Mouse (Mus musculus): ENCODE measurements around the gene Ascc1. TPM values are rescaled to one million over a fixed set of nuclear protein-coding genes. Genes with fewer than 3 reads are reported as not detected.

Gene Ascc1
- total and polyA plus RNA-seq, 2 experiments from 2014 or later, result 15.7 to 34.6 TPM

DNA sequence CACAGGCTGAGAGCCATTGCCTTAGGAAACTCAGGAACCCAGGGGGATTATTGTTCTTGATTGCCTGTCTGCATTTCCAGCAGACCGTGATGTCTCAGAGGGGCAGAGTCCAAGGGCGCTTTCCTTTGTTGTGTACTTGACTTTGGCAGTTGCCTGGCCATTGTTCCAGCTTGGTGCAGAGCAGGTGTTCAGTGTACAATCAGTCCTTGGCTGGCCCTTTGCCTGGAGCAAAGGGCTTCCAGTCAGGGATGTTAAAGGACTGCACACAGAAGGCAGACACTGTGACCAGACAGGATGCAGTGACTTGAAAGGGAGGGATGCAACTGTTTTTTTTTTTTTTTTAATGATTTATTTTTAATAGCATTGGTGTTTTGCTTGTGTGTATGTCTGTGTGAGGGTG is 30.1 kb upstream of the Ascc1 start:
- no peak overlapping the region for H3K4me2 ChIP-seq (ENCODE audit: low read depth, low read length)
- TF ChIP-seq CTCF (IDR thresholded peaks at IDR 0.05; ENCODE audit: low read depth), result no peak
- TF ChIP-seq EP300 (IDR thresholded peaks at IDR 0.05; ENCODE audit: low read depth), result peak; percentile 95
- peaks cover 67% of the 10 kb centered on the region for H3K4me1 ChIP-seq (ENCODE audit: control insufficient read depth, insufficient read depth)
- no peaks in the 10 kb centered on the region for H3K36me3 ChIP-seq (replicated peaks; ENCODE audit: control insufficient read depth, insufficient read depth, low read length)
- 26% methylated on average over 2 of the region's 2 CpGs for WGBS
- DNase-seq (ENCODE audit: low spot score) (peak; percentile 82), ATAC-seq (ENCODE audit: insufficient read depth, low read depth) (peak; percentile 31)
- no peaks in the 10 kb centered on the region for H3K27me3 ChIP-seq (ENCODE audit: control insufficient read depth, insufficient read depth, low read length)
- peak overlapping the region; percentile 89 for H3K27ac ChIP-seq (ENCODE audit: low read depth)
- H3K4me3 ChIP-seq (ENCODE audit: low read depth, low read length), result no peak overlapping the region
- no peak overlapping the region for H3K9ac ChIP-seq (replicated peaks; ENCODE audit: low read depth, low read length)
- H3K9me3 ChIP-seq (replicated peaks; ENCODE audit: control insufficient read depth, low read length), result no peaks in the 10 kb centered on the region

DNA sequence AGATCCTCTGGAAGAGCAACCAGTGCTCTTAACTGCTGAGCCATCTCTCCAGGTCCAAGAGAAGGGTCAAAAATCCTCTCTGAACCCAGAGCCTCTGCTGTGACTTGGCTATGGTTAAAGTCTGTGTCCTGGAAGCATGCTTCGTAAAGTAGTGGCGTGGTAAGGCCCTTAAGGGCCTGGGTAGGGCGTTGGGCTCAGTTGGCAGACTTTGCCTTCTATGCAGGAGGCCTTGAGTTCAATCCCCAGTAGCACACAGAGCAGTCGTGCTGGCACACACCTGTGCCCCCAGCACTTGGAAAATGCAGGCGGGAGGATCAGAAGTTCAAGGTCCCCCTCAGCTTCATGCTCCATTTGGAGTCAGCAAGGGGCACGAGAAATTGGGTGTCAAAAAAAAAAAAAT is 29.6 kb upstream of the Ascc1 start:
- TF ChIP-seq CTCF (IDR thresholded peaks at IDR 0.05; ENCODE audit: low read depth) (no peak), EP300 (IDR thresholded peaks at IDR 0.05; ENCODE audit: low read depth) (no peak)
- H3K9ac ChIP-seq (replicated peaks; ENCODE audit: low read depth, low read length), result no peak overlapping the region
- H3K36me3 ChIP-seq (replicated peaks; ENCODE audit: control insufficient read depth, insufficient read depth, low read length), result no peaks in the 10 kb centered on the region
- H3K4me2 ChIP-seq (ENCODE audit: low read depth, low read length), result no peak overlapping the region
- no peaks in the 10 kb centered on the region for H3K27me3 ChIP-seq (ENCODE audit: control insufficient read depth, insufficient read depth, low read length)
- no peaks in the 10 kb centered on the region for H3K9me3 ChIP-seq (replicated peaks; ENCODE audit: control insufficient read depth, low read length)
- ATAC-seq (ENCODE audit: insufficient read depth, low read depth) (no peak), DNase-seq (ENCODE audit: low spot score) (no peak)
- WGBS, result 86% methylated on average over 6 of the region's 6 CpGs
- H3K4me1 ChIP-seq (ENCODE audit: control insufficient read depth, insufficient read depth), result peaks cover 65% of the 10 kb centered on the region
- no peak overlapping the region for H3K4me3 ChIP-seq (ENCODE audit: low read depth, low read length)
- H3K27ac ChIP-seq (ENCODE audit: low read depth), result peak overlapping the region; percentile 89

DNA sequence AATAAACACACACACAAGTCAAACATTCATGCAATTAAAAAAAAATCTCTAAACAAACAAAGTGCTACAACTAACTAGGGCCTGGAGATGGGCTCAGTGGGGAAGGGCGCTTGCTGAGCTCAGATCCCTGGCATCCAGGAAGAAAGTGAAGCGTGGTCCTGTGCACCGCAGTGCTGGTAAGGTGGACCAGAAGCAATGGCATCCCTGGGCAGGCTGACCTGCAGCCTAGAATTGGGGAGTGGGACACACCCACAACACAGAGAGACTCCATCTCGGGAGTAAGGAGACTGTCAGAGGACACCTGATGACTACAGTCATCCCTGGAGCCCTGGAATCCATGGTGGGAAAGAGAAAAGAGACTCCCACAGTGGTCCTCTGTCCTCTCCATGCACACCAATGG is 29.2 kb upstream of the Ascc1 start:
- DNase-seq (ENCODE audit: low spot score) (no peak), ATAC-seq (ENCODE audit: insufficient read depth, low read depth) (no peak)
- TF ChIP-seq EP300 (IDR thresholded peaks at IDR 0.05; ENCODE audit: low read depth) (no peak), CTCF (IDR thresholded peaks at IDR 0.05; ENCODE audit: low read depth) (no peak)
- Histone ChIP-seq H3K27ac (ENCODE audit: low read depth) (peak overlapping the region; percentile 89), H3K9me3 (replicated peaks; ENCODE audit: control insufficient read depth, low read length) (no peaks in the 10 kb centered on the region), H3K4me2 (ENCODE audit: low read depth, low read length) (no peak overlapping the region), H3K4me1 (ENCODE audit: control insufficient read depth, insufficient read depth) (peaks cover 69% of the 10 kb centered on the region), H3K27me3 (ENCODE audit: control insufficient read depth, insufficient read depth, low read length) (no peaks in the 10 kb centered on the region), H3K9ac (replicated peaks; ENCODE audit: low read depth, low read length) (no peak overlapping the region; the same call in 1 of the 2 replicates), H3K36me3 (replicated peaks; ENCODE audit: control insufficient read depth, insufficient read depth, low read length) (no peaks in the 10 kb centered on the region), H3K4me3 (ENCODE audit: low read depth, low read length) (no peak overlapping the region)
- WGBS, result 86% methylated on average over 4 of the region's 4 CpGs

DNA sequence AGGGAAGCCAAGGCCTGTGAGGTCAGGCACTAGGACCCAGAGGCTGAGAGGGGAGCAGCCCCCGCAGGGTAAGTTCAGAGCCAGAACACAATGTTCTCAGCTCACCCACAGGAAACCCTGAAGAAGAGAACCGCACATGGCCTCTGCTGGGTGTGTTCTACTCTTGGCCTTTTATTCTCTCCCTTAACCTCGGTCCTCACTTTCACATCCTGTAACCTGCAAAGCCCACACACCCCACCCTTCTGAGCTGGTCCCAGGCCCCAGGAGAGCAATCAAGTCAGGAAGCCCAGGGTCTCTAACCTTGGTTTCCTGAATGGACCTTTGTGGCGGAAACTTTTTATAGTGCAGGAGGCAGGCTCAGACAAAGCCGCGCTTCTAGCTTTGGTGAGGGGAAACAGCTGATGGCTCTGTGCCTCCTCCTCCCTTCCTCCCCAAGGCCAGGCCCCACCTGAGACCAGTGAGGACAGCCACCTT is 28.4 kb upstream of the Ascc1 start:
- Histone ChIP-seq H3K9ac (replicated peaks; ENCODE audit: low read depth, low read length) (peak overlapping the region; percentile 15; the same call in 1 of the 2 replicates), H3K27me3 (ENCODE audit: control insufficient read depth, insufficient read depth, low read length) (no peaks in the 10 kb centered on the region), H3K9me3 (replicated peaks; ENCODE audit: control insufficient read depth, low read length) (no peaks in the 10 kb centered on the region), H3K4me2 (ENCODE audit: low read depth, low read length) (peak overlapping the region; percentile 3; the same call in 1 of the 2 replicates), H3K36me3 (replicated peaks; ENCODE audit: control insufficient read depth, insufficient read depth, low read length) (no peaks in the 10 kb centered on the region), H3K27ac (ENCODE audit: low read depth) (peak overlapping the region; percentile 89), H3K4me3 (ENCODE audit: low read depth, low read length) (no peak overlapping the region), H3K4me1 (ENCODE audit: control insufficient read depth, insufficient read depth) (peaks cover 77% of the 10 kb centered on the region)
- peak; percentile 100 for TF ChIP-seq EP300 (IDR thresholded peaks at IDR 0.05; ENCODE audit: low read depth)
- TF ChIP-seq CTCF (IDR thresholded peaks at IDR 0.05; ENCODE audit: low read depth), result no peak
- DNase-seq (ENCODE audit: low spot score) (peak; percentile 97), ATAC-seq (ENCODE audit: insufficient read depth, low read depth) (peak; percentile 71)
- 10% methylated on average over 6 of the region's 6 CpGs for WGBS

DNA sequence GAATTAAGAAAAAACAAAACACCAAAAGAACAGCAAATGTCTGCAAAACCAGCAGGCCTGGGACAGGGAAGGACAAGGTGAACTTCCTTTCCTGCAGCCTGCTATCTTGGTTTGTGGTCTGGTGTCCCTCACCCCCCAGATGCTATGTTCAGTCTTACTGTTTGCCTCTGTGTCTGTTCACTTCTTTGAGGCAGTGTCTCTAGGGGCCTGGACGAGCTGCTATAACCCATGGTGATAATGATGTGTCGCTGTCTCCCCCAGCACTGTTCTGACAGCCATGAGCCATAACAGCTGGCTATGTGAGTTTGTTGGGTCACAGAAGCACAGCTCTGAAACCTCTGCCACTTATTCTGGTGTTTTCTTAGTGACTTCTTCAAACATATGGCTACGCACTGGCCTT is 27.8 kb upstream of the Ascc1 start:
- Histone ChIP-seq H3K9me3 (replicated peaks; ENCODE audit: control insufficient read depth, low read length) (no peaks in the 10 kb centered on the region), H3K4me1 (ENCODE audit: control insufficient read depth, insufficient read depth) (peaks cover 78% of the 10 kb centered on the region), H3K36me3 (replicated peaks; ENCODE audit: control insufficient read depth, insufficient read depth, low read length) (no peaks in the 10 kb centered on the region), H3K4me2 (ENCODE audit: low read depth, low read length) (no peak overlapping the region), H3K4me3 (ENCODE audit: low read depth, low read length) (no peak overlapping the region), H3K9ac (replicated peaks; ENCODE audit: low read depth, low read length) (peak overlapping the region; percentile 15; the same call in 1 of the 2 replicates), H3K27ac (ENCODE audit: low read depth) (peak overlapping the region; percentile 89), H3K27me3 (ENCODE audit: control insufficient read depth, insufficient read depth, low read length) (no peaks in the 10 kb centered on the region)
- 50% methylated on average over 3 of the region's 3 CpGs for WGBS
- DNase-seq (ENCODE audit: low spot score) (peak; percentile 60), ATAC-seq (ENCODE audit: insufficient read depth, low read depth) (no peak)
- TF ChIP-seq CTCF (IDR thresholded peaks at IDR 0.05; ENCODE audit: low read depth) (no peak), EP300 (IDR thresholded peaks at IDR 0.05; ENCODE audit: low read depth) (no peak)

DNA sequence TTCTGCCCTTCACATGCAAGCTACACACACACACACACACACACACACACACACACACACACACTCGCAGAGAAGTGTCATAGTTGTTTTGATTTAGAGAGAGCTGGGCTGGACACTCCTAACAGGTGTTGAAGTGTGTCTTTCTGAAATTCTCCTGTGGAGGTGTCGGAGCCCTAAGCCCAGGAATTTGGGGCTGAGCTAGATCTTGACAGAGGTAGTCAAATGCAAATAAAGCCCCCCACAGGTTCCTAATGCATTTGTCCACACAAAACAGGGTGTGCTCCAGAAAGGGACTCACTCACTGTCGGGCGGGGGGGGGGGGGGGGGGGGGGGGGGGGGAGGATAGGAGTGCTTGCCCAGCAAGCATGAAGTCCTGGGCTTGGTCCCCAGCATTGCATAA is 25.5 kb upstream of the Ascc1 start:
- H3K36me3 ChIP-seq (replicated peaks; ENCODE audit: control insufficient read depth, insufficient read depth, low read length), result no peaks in the 10 kb centered on the region
- DNase-seq (ENCODE audit: low spot score), result no peak
- H3K4me2 ChIP-seq (ENCODE audit: low read depth, low read length), result no peak overlapping the region
- no peaks in the 10 kb centered on the region for H3K27me3 ChIP-seq (ENCODE audit: control insufficient read depth, insufficient read depth, low read length)
- no peak overlapping the region for H3K9ac ChIP-seq (replicated peaks; ENCODE audit: low read depth, low read length)
- 69% methylated on average over 2 of the region's 4 CpGs for WGBS
- H3K27ac ChIP-seq (ENCODE audit: low read depth), result no peak overlapping the region
- peaks cover 82% of the 10 kb centered on the region for H3K4me1 ChIP-seq (ENCODE audit: control insufficient read depth, insufficient read depth)
- H3K4me3 ChIP-seq (ENCODE audit: low read depth, low read length), result no peak overlapping the region
- ATAC-seq (ENCODE audit: insufficient read depth, low read depth), result no peak
- TF ChIP-seq EP300 (IDR thresholded peaks at IDR 0.05; ENCODE audit: low read depth) (no peak), CTCF (IDR thresholded peaks at IDR 0.05; ENCODE audit: low read depth) (no peak)
- no peaks in the 10 kb centered on the region for H3K9me3 ChIP-seq (replicated peaks; ENCODE audit: control insufficient read depth, low read length)
